Mouse (Mus musculus): ENCODE results near the gene March6. TPM values are rescaled to one million over a fixed set of nuclear protein-coding genes. Genes with fewer than 3 reads are reported as not detected.

Gene March6
- polyA plus RNA-seq, 1 experiment from 2014 or later = 69.6 TPM

- 0 out of 2 replicates have a peak, but pooled peaks cover 2% of the 10 kb centered on the region for H3K4me1 ChIP-seq (replicated peaks; ENCODE audit: control insufficient read depth, insufficient read depth, low read length)
- no peaks in the 10 kb centered on the region; the same call in 1 of the 2 replicates for H3K36me3 ChIP-seq (ENCODE audit: control insufficient read depth, insufficient read depth, low read length)
- no peaks in the 10 kb centered on the region; the same call in 1 of the 2 replicates for H3K9me3 ChIP-seq (ENCODE audit: control insufficient read depth, low read length)
- DNase-seq (ENCODE audit: low spot score) (peak; percentile 79), ATAC-seq (replicated peaks; ENCODE audit: low FRiP score) (peak; percentile 55)
- peak overlapping the region; percentile 98 for H3K27ac ChIP-seq (ENCODE audit: low read depth, low read length)
- 1% methylated on average over 50 of the region's 56 CpGs for WGBS
- H3K27me3 ChIP-seq (ENCODE audit: control insufficient read depth, insufficient read depth, low read length) = no peaks in the 10 kb centered on the region
- H3K4me3 ChIP-seq (ENCODE audit: low read depth, low read length) = peak overlapping the region; percentile 94
- H3K4me2 ChIP-seq (ENCODE audit: low read depth, low read length, severe bottlenecking) = peak overlapping the region; percentile 50
- H3K9ac ChIP-seq (ENCODE audit: low read length) = peak overlapping the region; percentile 92
These were observed 818 bp downstream of the March6 start for GRCm38 (mm10) chr15:31529811-31530658.

- Histone ChIP-seq H3K4me3 (ENCODE audit: low read depth, low read length) (peak overlapping the region; percentile 94), H3K27me3 (ENCODE audit: control insufficient read depth, insufficient read depth, low read length) (no peaks in the 10 kb centered on the region), H3K36me3 (ENCODE audit: control insufficient read depth, insufficient read depth, low read length) (no peaks in the 10 kb centered on the region; the same call in 1 of the 2 replicates), H3K27ac (ENCODE audit: low read depth, low read length) (no peak overlapping the region), H3K4me2 (ENCODE audit: low read depth, low read length, severe bottlenecking) (peak overlapping the region; percentile 50), H3K9me3 (ENCODE audit: control insufficient read depth, low read length) (no peaks in the 10 kb centered on the region; the same call in 1 of the 2 replicates), H3K9ac (ENCODE audit: low read length) (peak overlapping the region; percentile 50), H3K4me1 (replicated peaks; ENCODE audit: control insufficient read depth, insufficient read depth, low read length) (0 out of 2 replicates have a peak, but pooled peaks cover 2% of the 10 kb centered on the region)
- DNase-seq (ENCODE audit: low spot score) = no peak
- ATAC-seq (replicated peaks; ENCODE audit: low FRiP score) = no peak
- 31% methylated on average over 6 of the region's 6 CpGs for WGBS
These were observed 1.8 kb downstream of the March6 start for GRCm38 (mm10) chr15:31529103-31529502.

- Histone ChIP-seq H3K9me3 (ENCODE audit: control insufficient read depth, low read length) (no peaks in the 10 kb centered on the region; the same call in 1 of the 2 replicates), H3K4me2 (ENCODE audit: low read depth, low read length, severe bottlenecking) (no peak overlapping the region), H3K27ac (ENCODE audit: low read depth, low read length) (no peak overlapping the region), H3K27me3 (ENCODE audit: control insufficient read depth, insufficient read depth, low read length) (no peaks in the 10 kb centered on the region), H3K4me1 (replicated peaks; ENCODE audit: control insufficient read depth, insufficient read depth, low read length) (0 out of 2 replicates have a peak, but pooled peaks cover 2% of the 10 kb centered on the region), H3K9ac (ENCODE audit: low read length) (no peak overlapping the region), H3K36me3 (ENCODE audit: control insufficient read depth, insufficient read depth, low read length) (no peaks in the 10 kb centered on the region; the same call in 1 of the 2 replicates), H3K4me3 (ENCODE audit: low read depth, low read length) (no peak overlapping the region)
- WGBS = 95% methylated on average over 4 of the region's 4 CpGs
- ATAC-seq (replicated peaks; ENCODE audit: low FRiP score) (no peak), DNase-seq (ENCODE audit: low spot score) (no peak)
These were observed 2.4 kb downstream of the March6 start for GRCm38 (mm10) chr15:31528477-31528876.

- Histone ChIP-seq H3K9me3 (ENCODE audit: control insufficient read depth, low read length) (no peaks in the 10 kb centered on the region; the same call in 1 of the 2 replicates), H3K27me3 (ENCODE audit: control insufficient read depth, insufficient read depth, low read length) (no peaks in the 10 kb centered on the region), H3K27ac (ENCODE audit: low read depth, low read length) (no peak overlapping the region), H3K4me3 (ENCODE audit: low read depth, low read length) (no peak overlapping the region), H3K36me3 (ENCODE audit: control insufficient read depth, insufficient read depth, low read length) (no peaks in the 10 kb centered on the region; the same call in 1 of the 2 replicates), H3K4me2 (ENCODE audit: low read depth, low read length, severe bottlenecking) (no peak overlapping the region), H3K4me1 (replicated peaks; ENCODE audit: control insufficient read depth, insufficient read depth, low read length) (0 out of 2 replicates have a peak, but pooled peaks cover 2% of the 10 kb centered on the region), H3K9ac (ENCODE audit: low read length) (no peak overlapping the region)
- 79% methylated on average over 1 of the region's 1 CpGs for whole genome bisulfite sequencing
- ATAC-seq (replicated peaks; ENCODE audit: low FRiP score) (no peak), DNase-seq (ENCODE audit: low spot score) (no peak)
These were observed 4.4 kb downstream of the March6 start for GRCm38 (mm10) chr15:31526463-31526862.

- Histone ChIP-seq H3K4me1 (replicated peaks; ENCODE audit: control insufficient read depth, insufficient read depth, low read length) (no peaks in the 10 kb centered on the region), H3K4me3 (ENCODE audit: low read depth, low read length) (no peak overlapping the region), H3K36me3 (ENCODE audit: control insufficient read depth, insufficient read depth, low read length) (no peaks in the 10 kb centered on the region), H3K9ac (ENCODE audit: low read length) (no peak overlapping the region), H3K9me3 (ENCODE audit: control insufficient read depth, low read length) (no peaks in the 10 kb centered on the region), H3K4me2 (ENCODE audit: low read depth, low read length, severe bottlenecking) (no peak overlapping the region), H3K27ac (ENCODE audit: low read depth, low read length) (no peak overlapping the region), H3K27me3 (ENCODE audit: control insufficient read depth, insufficient read depth, low read length) (no peaks in the 10 kb centered on the region)
- no peak for DNase-seq (ENCODE audit: low spot score)
- 79% methylated on average over 5 of the region's 5 CpGs for WGBS
- no peak for ATAC-seq (replicated peaks; ENCODE audit: low FRiP score)
These were observed 11.9 kb downstream of the March6 start for GRCm38 (mm10) chr15:31519000-31519399.

- Histone ChIP-seq H3K27ac (ENCODE audit: low read depth, low read length) (no peak overlapping the region), H3K9me3 (ENCODE audit: control insufficient read depth, low read length) (no peaks in the 10 kb centered on the region), H3K4me1 (replicated peaks; ENCODE audit: control insufficient read depth, insufficient read depth, low read length) (no peaks in the 10 kb centered on the region), H3K9ac (ENCODE audit: low read length) (no peak overlapping the region), H3K4me3 (ENCODE audit: low read depth, low read length) (no peak overlapping the region), H3K27me3 (ENCODE audit: control insufficient read depth, insufficient read depth, low read length) (no peaks in the 10 kb centered on the region), H3K4me2 (ENCODE audit: low read depth, low read length, severe bottlenecking) (no peak overlapping the region), H3K36me3 (ENCODE audit: control insufficient read depth, insufficient read depth, low read length) (no peaks in the 10 kb centered on the region)
- DNase-seq (ENCODE audit: low spot score) = no peak
- no peak for ATAC-seq (replicated peaks; ENCODE audit: low FRiP score)
- WGBS = 95% methylated on average over 2 of the region's 2 CpGs
These were observed 12.5 kb downstream of the March6 start for GRCm38 (mm10) chr15:31518371-31518770.

- 94% methylated on average over 1 of the region's 1 CpGs for WGBS
- Histone ChIP-seq H3K36me3 (ENCODE audit: control insufficient read depth, insufficient read depth, low read length) (no peaks in the 10 kb centered on the region), H3K4me2 (ENCODE audit: low read depth, low read length, severe bottlenecking) (no peak overlapping the region), H3K27me3 (ENCODE audit: control insufficient read depth, insufficient read depth, low read length) (no peaks in the 10 kb centered on the region), H3K9me3 (ENCODE audit: control insufficient read depth, low read length) (no peaks in the 10 kb centered on the region), H3K9ac (ENCODE audit: low read length) (no peak overlapping the region), H3K4me3 (ENCODE audit: low read depth, low read length) (no peak overlapping the region), H3K4me1 (replicated peaks; ENCODE audit: control insufficient read depth, insufficient read depth, low read length) (no peaks in the 10 kb centered on the region), H3K27ac (ENCODE audit: low read depth, low read length) (no peak overlapping the region)
- no peak for DNase-seq (ENCODE audit: low spot score)
- no peak for ATAC-seq (replicated peaks; ENCODE audit: low FRiP score)
These were observed 13.7 kb downstream of the March6 start for GRCm38 (mm10) chr15:31517186-31517585.

- Histone ChIP-seq H3K27me3 (ENCODE audit: control insufficient read depth, insufficient read depth, low read length) (no peaks in the 10 kb centered on the region), H3K27ac (ENCODE audit: low read depth, low read length) (no peak overlapping the region), H3K36me3 (ENCODE audit: control insufficient read depth, insufficient read depth, low read length) (no peaks in the 10 kb centered on the region), H3K9me3 (ENCODE audit: control insufficient read depth, low read length) (no peaks in the 10 kb centered on the region), H3K4me3 (ENCODE audit: low read depth, low read length) (no peak overlapping the region), H3K9ac (ENCODE audit: low read length) (no peak overlapping the region), H3K4me1 (replicated peaks; ENCODE audit: control insufficient read depth, insufficient read depth, low read length) (no peaks in the 10 kb centered on the region), H3K4me2 (ENCODE audit: low read depth, low read length, severe bottlenecking) (no peak overlapping the region)
- ATAC-seq (replicated peaks; ENCODE audit: low FRiP score) (no peak), DNase-seq (ENCODE audit: low spot score) (no peak)
- 95% methylated on average over 1 of the region's 1 CpGs for WGBS
These were observed 19.1 kb downstream of the March6 start for GRCm38 (mm10) chr15:31511795-31512194.
